Mouse (Mus musculus): ENCODE measurements around the gene Atp4a. TPM values are rescaled to one million over a fixed set of nuclear protein-coding genes. Genes with fewer than 3 reads are reported as not detected.

The Atp4a gene
- polyA plus RNA-seq, 2 experiments: 0.30 to 0.89 TPM

- no peak overlapping the region for H3K4me2 ChIP-seq (replicated peaks; ENCODE audit: low read depth, low read length, severe bottlenecking)
- H3K4me1 ChIP-seq (ENCODE audit: control insufficient read depth, insufficient read depth, low read length): no peaks in the 10 kb centered on the region
- no peak for TF ChIP-seq POLR2A (IDR thresholded peaks at IDR 0.05; ENCODE audit: borderline replicate concordance, extremely low read depth, insufficient read depth, insufficient read length)
- no peak overlapping the region for H3K4me3 ChIP-seq (replicated peaks; ENCODE audit: low read length)
- H3K36me3 ChIP-seq (ENCODE audit: control insufficient read depth, insufficient read depth, low read length): no peaks in the 10 kb centered on the region
- H3K27ac ChIP-seq (replicated peaks; ENCODE audit: low read depth, low read length): no peak overlapping the region
- no peaks in the 10 kb centered on the region for H3K27me3 ChIP-seq (ENCODE audit: control insufficient read depth, insufficient read depth, low read length)
- H3K9me3 ChIP-seq (ENCODE audit: control insufficient read depth, low read length): no peaks in the 10 kb centered on the region
- 39% methylated on average over 9 of the region's 9 CpGs for WGBS
- ATAC-seq (ENCODE audit: low FRiP score, low read depth): no peak
- no peak for DNase-seq (ENCODE audit: low spot score)
- H3K9ac ChIP-seq (ENCODE audit: low read depth, low read length, severe bottlenecking): no peak overlapping the region
Measured at GRCm38 (mm10) chr7:30769236-30769635, 57.2 kb downstream of the Atp4a start.

Other genes with a start within 250 kb of the Atp4a start
Only the 30 nearest of the 31 such genes appear.
- 0.04 and 0.11 TPM in 2 replicates for gene Prodh2, start 218.6 kb upstream of the Atp4a start, polyA plus RNA-seq (2012; rRNA removed)
- gene Prodh2, start 218.6 kb upstream of the Atp4a start, polyA plus RNA-seq (2014; fragmentation: Nextera tagmentation; extraction: Ambion mirVana): not detected in 2 replicates
- gene Arhgap33, start 177.1 kb upstream of the Atp4a start, polyA plus RNA-seq (2012; rRNA removed): 66.1 and 91.7 TPM in 2 replicates
- 9.7 and 14.2 TPM in 2 replicates for gene Arhgap33, start 177.1 kb upstream of the Atp4a start, polyA plus RNA-seq (2014; fragmentation: Nextera tagmentation; extraction: Ambion mirVana)
- 15.4 and 18.6 TPM in 2 replicates for gene Hspb6, start 160.0 kb upstream of the Atp4a start, polyA plus RNA-seq (2012; rRNA removed)
- gene Hspb6, start 160.0 kb upstream of the Atp4a start, polyA plus RNA-seq (2014; fragmentation: Nextera tagmentation; extraction: Ambion mirVana): 15.7 and 16.8 TPM in 2 replicates
- gene Proser3, start 159.9 kb upstream of the Atp4a start, polyA plus RNA-seq (2012; rRNA removed): 31.8 and 47.3 TPM in 2 replicates
- 9.4 and 10.8 TPM in 2 replicates for gene Proser3, start 159.9 kb upstream of the Atp4a start, polyA plus RNA-seq (2014; fragmentation: Nextera tagmentation; extraction: Ambion mirVana)
- 35.8 and 38.7 TPM in 2 replicates for gene Lin37, start 152.4 kb upstream of the Atp4a start, polyA plus RNA-seq (2012; rRNA removed)
- gene Lin37, start 152.4 kb upstream of the Atp4a start, polyA plus RNA-seq (2014; fragmentation: Nextera tagmentation; extraction: Ambion mirVana): 38.5 and 45.8 TPM in 2 replicates
- gene U2af1l4, start 148.9 kb upstream of the Atp4a start, polyA plus RNA-seq (2012; rRNA removed): 71.8 and 75.8 TPM in 2 replicates
- 95.6 and 99.2 TPM in 2 replicates for gene U2af1l4, start 148.9 kb upstream of the Atp4a start, polyA plus RNA-seq (2014; fragmentation: Nextera tagmentation; extraction: Ambion mirVana)
- gene Gm49396, start 148.9 kb upstream of the Atp4a start, polyA plus RNA-seq (2012; rRNA removed): 7.3 and 8.9 TPM in 2 replicates
- 5.0 and 7.4 TPM in 2 replicates for gene Gm49396, start 148.9 kb upstream of the Atp4a start, polyA plus RNA-seq (2014; fragmentation: Nextera tagmentation; extraction: Ambion mirVana)
- gene Psenen, start 148.6 kb upstream of the Atp4a start, polyA plus RNA-seq (2012; rRNA removed): 141 and 161 TPM in 2 replicates
- 136 and 137 TPM in 2 replicates for gene Psenen, start 148.6 kb upstream of the Atp4a start, polyA plus RNA-seq (2014; fragmentation: Nextera tagmentation; extraction: Ambion mirVana)
- gene Igflr1, start 146.8 kb upstream of the Atp4a start, polyA plus RNA-seq (2012; rRNA removed): 5.2 and 6.0 TPM in 2 replicates
- gene Igflr1, start 146.8 kb upstream of the Atp4a start, polyA plus RNA-seq (2014; fragmentation: Nextera tagmentation; extraction: Ambion mirVana): 1.7 and 4.9 TPM in 2 replicates
- 62.0 and 73.8 TPM in 2 replicates for gene Kmt2b, start 123.5 kb upstream of the Atp4a start, polyA plus RNA-seq (2012; rRNA removed)
- 13.1 and 15.4 TPM in 2 replicates for gene Kmt2b, start 123.5 kb upstream of the Atp4a start, polyA plus RNA-seq (2014; fragmentation: Nextera tagmentation; extraction: Ambion mirVana)
- 0.51 and 0.55 TPM in 2 replicates for gene Zbtb32, start 113.3 kb upstream of the Atp4a start, polyA plus RNA-seq (2012; rRNA removed)
- gene Zbtb32, start 113.3 kb upstream of the Atp4a start, polyA plus RNA-seq (2014; fragmentation: Nextera tagmentation; extraction: Ambion mirVana): 0.62 and 0.67 TPM in 2 replicates
- gene Upk1a, start 99.4 kb upstream of the Atp4a start, polyA plus RNA-seq (2012; rRNA removed): 4.7 and 5.7 TPM in 2 replicates
- 1.2 and 1.7 TPM in 2 replicates for gene Upk1a, start 99.4 kb upstream of the Atp4a start, polyA plus RNA-seq (2014; fragmentation: Nextera tagmentation; extraction: Ambion mirVana)
- 607 and 677 TPM in 2 replicates for gene Cox6b1, start 86.1 kb upstream of the Atp4a start, polyA plus RNA-seq (2012; rRNA removed)
- 799 and 875 TPM in 2 replicates for gene Cox6b1, start 86.1 kb upstream of the Atp4a start, polyA plus RNA-seq (2014; fragmentation: Nextera tagmentation; extraction: Ambion mirVana)
- 0.17 TPM in 1 of 2 replicates, not detected in the other for gene Etv2, start 76.4 kb upstream of the Atp4a start, polyA plus RNA-seq (2012; rRNA removed)
- 0.19 TPM in 1 of 2 replicates, not detected in the other for gene Etv2, start 76.4 kb upstream of the Atp4a start, polyA plus RNA-seq (2014; fragmentation: Nextera tagmentation; extraction: Ambion mirVana)
- gene Rbm42, start 61.9 kb upstream of the Atp4a start, polyA plus RNA-seq (2012; rRNA removed): 68.1 and 87.7 TPM in 2 replicates
- gene Rbm42, start 61.9 kb upstream of the Atp4a start, polyA plus RNA-seq (2014; fragmentation: Nextera tagmentation; extraction: Ambion mirVana): 107 and 113 TPM in 2 replicates
- 38.8 and 45.0 TPM in 2 replicates for gene Haus5, start 47.2 kb upstream of the Atp4a start, polyA plus RNA-seq (2012; rRNA removed)
- gene Haus5, start 47.2 kb upstream of the Atp4a start, polyA plus RNA-seq (2014; fragmentation: Nextera tagmentation; extraction: Ambion mirVana): 35.0 and 35.6 TPM in 2 replicates
- gene Pmis2, start 40.6 kb upstream of the Atp4a start, polyA plus RNA-seq (2012; rRNA removed): not detected in 2 replicates
- not detected in 2 replicates for gene Pmis2, start 40.6 kb upstream of the Atp4a start, polyA plus RNA-seq (2014; fragmentation: Nextera tagmentation; extraction: Ambion mirVana)
- gene 2200002J24Rik, start 13.3 kb upstream of the Atp4a start, polyA plus RNA-seq (2012; rRNA removed): 0.44 TPM in 1 of 2 replicates, not detected in the other
- gene 2200002J24Rik, start 13.3 kb upstream of the Atp4a start, polyA plus RNA-seq (2014; fragmentation: Nextera tagmentation; extraction: Ambion mirVana): 0.51 TPM in 1 of 2 replicates, not detected in the other
- 178 and 233 TPM in 2 replicates for gene Tmem147, start 17.3 kb downstream of the Atp4a start, polyA plus RNA-seq (2012; rRNA removed)
- 221 and 231 TPM in 2 replicates for gene Tmem147, start 17.3 kb downstream of the Atp4a start, polyA plus RNA-seq (2014; fragmentation: Nextera tagmentation; extraction: Ambion mirVana)
- gene Gapdhs, start 31.5 kb downstream of the Atp4a start, polyA plus RNA-seq (2012; rRNA removed): not detected in 2 replicates
- 0.75 TPM in 1 of 2 replicates, not detected in the other for gene Gapdhs, start 31.5 kb downstream of the Atp4a start, polyA plus RNA-seq (2014; fragmentation: Nextera tagmentation; extraction: Ambion mirVana)
- gene Sbsn, start 39.3 kb downstream of the Atp4a start, polyA plus RNA-seq (2012; rRNA removed): 15.1 and 28.4 TPM in 2 replicates
- gene Sbsn, start 39.3 kb downstream of the Atp4a start, polyA plus RNA-seq (2014; fragmentation: Nextera tagmentation; extraction: Ambion mirVana): 21.3 and 38.7 TPM in 2 replicates
- gene Dmkn, start 51.5 kb downstream of the Atp4a start, polyA plus RNA-seq (2012; rRNA removed): 124 and 151 TPM in 2 replicates
- 168 and 289 TPM in 2 replicates for gene Dmkn, start 51.5 kb downstream of the Atp4a start, polyA plus RNA-seq (2014; fragmentation: Nextera tagmentation; extraction: Ambion mirVana)
- gene Krtdap, start 75.7 kb downstream of the Atp4a start, polyA plus RNA-seq (2012; rRNA removed): 290 and 318 TPM in 2 replicates
- 833 and 1,442 TPM in 2 replicates for gene Krtdap, start 75.7 kb downstream of the Atp4a start, polyA plus RNA-seq (2014; fragmentation: Nextera tagmentation; extraction: Ambion mirVana)
- 0.12 and 0.18 TPM in 2 replicates for gene Ffar2, start 111.6 kb downstream of the Atp4a start, polyA plus RNA-seq (2012; rRNA removed)
- 0.44 TPM in 1 of 2 replicates, not detected in the other for gene Ffar2, start 111.6 kb downstream of the Atp4a start, polyA plus RNA-seq (2014; fragmentation: Nextera tagmentation; extraction: Ambion mirVana)
- gene Ffar3, start 144.0 kb downstream of the Atp4a start, polyA plus RNA-seq (2012; rRNA removed): not detected in 2 replicates
- gene Ffar3, start 144.0 kb downstream of the Atp4a start, polyA plus RNA-seq (2014; fragmentation: Nextera tagmentation; extraction: Ambion mirVana): not detected in 2 replicates
- gene Ffar1, start 149.4 kb downstream of the Atp4a start, polyA plus RNA-seq (2012; rRNA removed): 0.01 and 0.03 TPM in 2 replicates
- not detected in 2 replicates for gene Ffar1, start 149.4 kb downstream of the Atp4a start, polyA plus RNA-seq (2014; fragmentation: Nextera tagmentation; extraction: Ambion mirVana)
- 0.09 and 0.11 TPM in 2 replicates for gene Cd22, start 168.1 kb downstream of the Atp4a start, polyA plus RNA-seq (2012; rRNA removed)
- gene Cd22, start 168.1 kb downstream of the Atp4a start, polyA plus RNA-seq (2014; fragmentation: Nextera tagmentation; extraction: Ambion mirVana): 0.10 TPM in 1 of 2 replicates, not detected in the other
- 1.2 and 2.4 TPM in 2 replicates for gene Mag, start 202.7 kb downstream of the Atp4a start, polyA plus RNA-seq (2012; rRNA removed)
- 0.35 and 1.2 TPM in 2 replicates for gene Mag, start 202.7 kb downstream of the Atp4a start, polyA plus RNA-seq (2014; fragmentation: Nextera tagmentation; extraction: Ambion mirVana)
- gene Hamp2, start 212.5 kb downstream of the Atp4a start, polyA plus RNA-seq (2012; rRNA removed): 0.55 TPM in 1 of 2 replicates, not detected in the other
- not detected in 2 replicates for gene Hamp2, start 212.5 kb downstream of the Atp4a start, polyA plus RNA-seq (2014; fragmentation: Nextera tagmentation; extraction: Ambion mirVana)
- 0.23 TPM in 1 of 2 replicates, not detected in the other for gene Hamp, start 231.8 kb downstream of the Atp4a start, polyA plus RNA-seq (2012; rRNA removed)
- not detected in 2 replicates for gene Hamp, start 231.8 kb downstream of the Atp4a start, polyA plus RNA-seq (2014; fragmentation: Nextera tagmentation; extraction: Ambion mirVana)

Measured in limb, embryonic 14.5 days (tissue).